Mouse (Mus musculus): ENCODE results near the gene Mef2a. TPM values are rescaled to one million over a fixed set of nuclear protein-coding genes. Genes with fewer than 3 reads are reported as not detected.

Mef2a gene
- polyA plus RNA-seq, 1 experiment, result 17.5 TPM

GRCm38 (mm10) chr7:67237752-67238151 is 134.9 kb downstream of the Mef2a start:
- WGBS, result 29% methylated on average over 2 of the region's 2 CpGs
- H3K4me3 ChIP-seq (ENCODE audit: extremely low read depth, insufficient read depth, insufficient read length), result no peak overlapping the region
- H3K4me1 ChIP-seq (ENCODE audit: control insufficient read depth, insufficient read depth, insufficient read length), result no peaks in the 10 kb centered on the region
- H3K27ac ChIP-seq (ENCODE audit: insufficient read depth, low read length), result no peak overlapping the region
- peaks cover 30% of the 10 kb centered on the region for H3K36me3 ChIP-seq (ENCODE audit: control insufficient read depth, insufficient read depth, low read length)
- no peaks in the 10 kb centered on the region for H3K27me3 ChIP-seq (ENCODE audit: control insufficient read depth, insufficient read depth, low read length)
- no peak for DNase-seq (ENCODE audit: low read depth in 1 of 2, low spot score in 2 of 2)
- TF ChIP-seq CTCF (IDR thresholded peaks at IDR 0.05; ENCODE audit: extremely low read depth, insufficient read depth, insufficient read length, insufficient replicate concordance) (no peak), POLR2A (IDR thresholded peaks at IDR 0.05; ENCODE audit: low read depth, low read length) (no peak)

GRCm38 (mm10) chr7:67236351-67236750 is 136.3 kb downstream of the Mef2a start:
- H3K4me1 ChIP-seq (ENCODE audit: control insufficient read depth, insufficient read depth, insufficient read length), result no peaks in the 10 kb centered on the region
- no peaks in the 10 kb centered on the region for H3K27me3 ChIP-seq (ENCODE audit: control insufficient read depth, insufficient read depth, low read length)
- no peak overlapping the region for H3K27ac ChIP-seq (ENCODE audit: insufficient read depth, low read length)
- DNase-seq (ENCODE audit: low read depth in 1 of 2, low spot score in 2 of 2), result no peak
- H3K4me3 ChIP-seq (ENCODE audit: extremely low read depth, insufficient read depth, insufficient read length), result no peak overlapping the region
- peaks cover 33% of the 10 kb centered on the region for H3K36me3 ChIP-seq (ENCODE audit: control insufficient read depth, insufficient read depth, low read length)
- TF ChIP-seq CTCF (IDR thresholded peaks at IDR 0.05; ENCODE audit: extremely low read depth, insufficient read depth, insufficient read length, insufficient replicate concordance) (no peak), POLR2A (IDR thresholded peaks at IDR 0.05; ENCODE audit: low read depth, low read length) (no peak)
- WGBS, result 87% methylated on average over 2 of the region's 2 CpGs

- WGBS, result 85% methylated on average over 8 of the region's 8 CpGs
- Histone ChIP-seq H3K4me1 (ENCODE audit: control insufficient read depth, insufficient read depth, insufficient read length) (no peaks in the 10 kb centered on the region), H3K4me3 (ENCODE audit: extremely low read depth, insufficient read depth, insufficient read length) (no peak overlapping the region), H3K27ac (ENCODE audit: insufficient read depth, low read length) (no peak overlapping the region), H3K36me3 (ENCODE audit: control insufficient read depth, insufficient read depth, low read length) (peaks cover 32% of the 10 kb centered on the region), H3K27me3 (ENCODE audit: control insufficient read depth, insufficient read depth, low read length) (no peaks in the 10 kb centered on the region)
- no peak for DNase-seq (ENCODE audit: low read depth in 1 of 2, low spot score in 2 of 2)
- TF ChIP-seq CTCF (IDR thresholded peaks at IDR 0.05; ENCODE audit: extremely low read depth, insufficient read depth, insufficient read length, insufficient replicate concordance), result no peak
- TF ChIP-seq POLR2A (IDR thresholded peaks at IDR 0.05; ENCODE audit: low read depth, low read length), result no peak
Measured at GRCm38 (mm10) chr7:67234797-67235196, 137.9 kb downstream of the Mef2a start.

- Histone ChIP-seq H3K4me3 (ENCODE audit: extremely low read depth, insufficient read depth, insufficient read length) (no peak overlapping the region), H3K4me1 (ENCODE audit: control insufficient read depth, insufficient read depth, insufficient read length) (no peaks in the 10 kb centered on the region), H3K27ac (ENCODE audit: insufficient read depth, low read length) (no peak overlapping the region), H3K36me3 (ENCODE audit: control insufficient read depth, insufficient read depth, low read length) (peaks cover 22% of the 10 kb centered on the region), H3K27me3 (ENCODE audit: control insufficient read depth, insufficient read depth, low read length) (no peaks in the 10 kb centered on the region)
- DNase-seq (ENCODE audit: low read depth in 1 of 2, low spot score in 2 of 2), result no peak
- 94% methylated on average over 14 of the region's 14 CpGs for WGBS
- no peak for TF ChIP-seq POLR2A (IDR thresholded peaks at IDR 0.05; ENCODE audit: low read depth, low read length)
- no peak for TF ChIP-seq CTCF (IDR thresholded peaks at IDR 0.05; ENCODE audit: extremely low read depth, insufficient read depth, insufficient read length, insufficient replicate concordance)
Measured at GRCm38 (mm10) chr7:67232504-67232903, 140.2 kb downstream of the Mef2a start.

- no peak overlapping the region for H3K4me3 ChIP-seq (ENCODE audit: extremely low read depth, insufficient read depth, insufficient read length)
- 88% methylated on average over 3 of the region's 3 CpGs for WGBS
- peaks cover 15% of the 10 kb centered on the region for H3K36me3 ChIP-seq (ENCODE audit: control insufficient read depth, insufficient read depth, low read length)
- H3K4me1 ChIP-seq (ENCODE audit: control insufficient read depth, insufficient read depth, insufficient read length), result no peaks in the 10 kb centered on the region
- no peak for DNase-seq (ENCODE audit: low read depth in 1 of 2, low spot score in 2 of 2)
- no peak overlapping the region for H3K27ac ChIP-seq (ENCODE audit: insufficient read depth, low read length)
- TF ChIP-seq POLR2A (IDR thresholded peaks at IDR 0.05; ENCODE audit: low read depth, low read length) (no peak), CTCF (IDR thresholded peaks at IDR 0.05; ENCODE audit: extremely low read depth, insufficient read depth, insufficient read length, insufficient replicate concordance) (no peak)
- H3K27me3 ChIP-seq (ENCODE audit: control insufficient read depth, insufficient read depth, low read length), result no peaks in the 10 kb centered on the region
Measured at GRCm38 (mm10) chr7:67230640-67231140, 142.0 kb downstream of the Mef2a start.

- no peak overlapping the region for H3K27ac ChIP-seq (ENCODE audit: insufficient read depth, low read length)
Measured at GRCm38 (mm10) chr7:67230221-67230620, 142.4 kb downstream of the Mef2a start.

GRCm38 (mm10) chr7:67229701-67230100 is 143.0 kb downstream of the Mef2a start:
- Histone ChIP-seq H3K4me1 (ENCODE audit: control insufficient read depth, insufficient read depth, insufficient read length) (no peaks in the 10 kb centered on the region), H3K36me3 (ENCODE audit: control insufficient read depth, insufficient read depth, low read length) (peaks cover 7% of the 10 kb centered on the region), H3K4me3 (ENCODE audit: extremely low read depth, insufficient read depth, insufficient read length) (no peak overlapping the region), H3K27ac (ENCODE audit: insufficient read depth, low read length) (no peak overlapping the region), H3K27me3 (ENCODE audit: control insufficient read depth, insufficient read depth, low read length) (no peaks in the 10 kb centered on the region)
- no peak for DNase-seq (ENCODE audit: low read depth in 1 of 2, low spot score in 2 of 2)
- TF ChIP-seq POLR2A (IDR thresholded peaks at IDR 0.05; ENCODE audit: low read depth, low read length) (no peak), CTCF (IDR thresholded peaks at IDR 0.05; ENCODE audit: extremely low read depth, insufficient read depth, insufficient read length, insufficient replicate concordance) (no peak)
- 94% methylated on average over 3 of the region's 3 CpGs for WGBS

More at GRCm38 (mm10) chr7:67230221-67230620, 142.4 kb downstream of the Mef2a start:
- DNase-seq (ENCODE audit: low read depth in 1 of 2, low spot score in 2 of 2), result no peak
- no peak overlapping the region for H3K4me3 ChIP-seq (ENCODE audit: extremely low read depth, insufficient read depth, insufficient read length)
- WGBS, result 89% methylated on average over 3 of the region's 3 CpGs
- H3K4me1 ChIP-seq (ENCODE audit: control insufficient read depth, insufficient read depth, insufficient read length), result no peaks in the 10 kb centered on the region
- peaks cover 12% of the 10 kb centered on the region for H3K36me3 ChIP-seq (ENCODE audit: control insufficient read depth, insufficient read depth, low read length)
- no peak for TF ChIP-seq CTCF (IDR thresholded peaks at IDR 0.05; ENCODE audit: extremely low read depth, insufficient read depth, insufficient read length, insufficient replicate concordance)
- TF ChIP-seq POLR2A (IDR thresholded peaks at IDR 0.05; ENCODE audit: low read depth, low read length), result no peak
- H3K27me3 ChIP-seq (ENCODE audit: control insufficient read depth, insufficient read depth, low read length), result no peaks in the 10 kb centered on the region

All from spleen, adult 2 months (tissue).